Mouse (Mus musculus) ovary, adult 10 weeks (tissue): ENCODE data around the gene Thbs4. TPM values are rescaled to one million over a fixed set of nuclear protein-coding genes. Genes with fewer than 3 reads are reported as not detected.

Experiments used
- polyA plus RNA-seq: library from polyadenylated mRNA; stranded (reverse); fragments of 350-450 nt; fragmentation: Illumina TruSeq; extraction: RNeasy Lipid Tissue Mini Kit (QIAGEN cat#74804); gene quantifications from one replicate; pipeline ENCODE4 v1.2.3, GENCODE M21; 2014

Gene Thbs4
- polyA plus RNA-seq: 53.1 TPM

GRCm38 (mm10) chr13:92794462-92795214 lies at the start of gene Thbs4:
Thbs4 (minus strand) TSS chr13:92794818.

Other genes with a start within 250 kb of the Thbs4 start
- not detected for gene Spz1, start 218.6 kb downstream of the Thbs4 start, polyA plus RNA-seq
- 112 TPM for gene Serinc5, start 183.7 kb downstream of the Thbs4 start, polyA plus RNA-seq
- gene Mtx3, start 49.9 kb upstream of the Thbs4 start, polyA plus RNA-seq: 26.3 TPM